Mouse (Mus musculus) ES-E14 (cell line): ENCODE measurements around the gene Rnf185. TPM values are rescaled to one million over a fixed set of nuclear protein-coding genes. Genes with fewer than 3 reads are reported as not detected.

ENCODE experiments used
- DNase-seq: peaks from one replicate; pipeline ENCODE4 v3.0.0-alpha.2; 2013; ENCODE audit warnings: low read depth, low spot score
- H3K27ac ChIP-seq: 2 replicates; pipeline ENCODE4 v1.5.1; 2012; ENCODE audit warnings: low read depth, mild to moderate bottlenecking, low read length, moderate library complexity, mixed read lengths; ENCODE audit not compliant: poor library complexity, insufficient read depth, severe bottlenecking
- H3K36me3 ChIP-seq: 2 replicates; pipeline ENCODE4 v1.6.1; 2012; ENCODE audit warnings: mild to moderate bottlenecking, low read length, moderate library complexity, mixed read lengths; ENCODE audit not compliant: control insufficient read depth, poor library complexity, insufficient read depth, severe bottlenecking
- H3K4me1 ChIP-seq, 2 experiments: fragments of 150-350 bp in 1 of 2; sonication (generic) in 1 of 2; 2 replicates each; pipeline ENCODE4 v1.6.1; 2012; ENCODE audit warnings: low read length in 2 of 2, mild to moderate bottlenecking in 1 of 2, mixed read lengths in 1 of 2; ENCODE audit not compliant: control insufficient read depth in 2 of 2, insufficient read depth in 2 of 2, poor library complexity in 1 of 2
- H3K4me3 ChIP-seq, 2 experiments: fragments of 150-350 bp in 1 of 2; sonication (generic) in 1 of 2; 2 replicates each; pipeline ENCODE4 v1.5.1; 2012; ENCODE audit warnings: low read length in 2 of 2, low read depth in 1 of 2, mild to moderate bottlenecking in 1 of 2, mixed read lengths in 1 of 2; ENCODE audit not compliant: insufficient read depth in 1 of 2, poor library complexity in 1 of 2, severe bottlenecking in 1 of 2
- H3K9ac ChIP-seq: 2 replicates; pipeline ENCODE4 v1.6.1; 2012; ENCODE audit warnings: low read depth, mild to moderate bottlenecking, low read length, mixed read lengths; ENCODE audit not compliant: poor library complexity, insufficient read depth, severe bottlenecking
- H3K9me3 ChIP-seq: fragments of 150-350 bp; sonication (generic); 2 replicates; pipeline ENCODE4 v1.6.1; 2012; ENCODE audit warnings: low read depth, mild to moderate bottlenecking, low read length; ENCODE audit not compliant: control insufficient read depth, insufficient read depth
- CHD2 ChIP-seq: IDR thresholded peaks from 2 replicates; pipeline ENCODE4 v1.6.1; 2014; ENCODE audit warnings: mild to moderate bottlenecking, low read depth, low read length, inconsistent platforms
- HCFC1 ChIP-seq: IDR thresholded peaks from 2 replicates; pipeline ENCODE4 v1.6.1; 2012; ENCODE audit warnings: low read length, inconsistent platforms, borderline replicate concordance; ENCODE audit not compliant: insufficient read depth
- MAFK ChIP-seq: IDR thresholded peaks from 2 replicates; pipeline ENCODE4 v1.6.1; 2014; ENCODE audit warnings: mild to moderate bottlenecking, low read depth, low read length, inconsistent platforms; ENCODE audit not compliant: insufficient read depth
- ZC3H11A ChIP-seq: IDR thresholded peaks from 2 replicates; pipeline ENCODE4 v1.6.1; 2012; ENCODE audit warnings: low read depth, mild to moderate bottlenecking, inconsistent platforms, low read length, borderline replicate concordance
- ZNF384 ChIP-seq: IDR thresholded peaks from 2 replicates; pipeline ENCODE4 v1.6.1; 2012; ENCODE audit warnings: low read depth, low read length, inconsistent platforms
- in situ Hi-C, 2 experiments: fragments of 600-800 bp; cut with MboI; formaldehyde crosslinking; loops; one replicate each; pipeline ENCODE4 v1.15.1; 2025; ENCODE audit warnings: low sequenced_read_pairs in 2 of 2, inconsistent platforms in 1 of 2; ENCODE audit not compliant: unreplicated experiment in 2 of 2
- total RNA-seq: library from RNA; depleted of rRNA; stranded (reverse); fragments of 300-350 nt; gene quantifications from 2 replicates; pipeline ENCODE4 v1.2.3, GENCODE M21; 2012

Rnf185 gene
- total RNA-seq, 1 experiment, result 15.5 TPM

DNA sequence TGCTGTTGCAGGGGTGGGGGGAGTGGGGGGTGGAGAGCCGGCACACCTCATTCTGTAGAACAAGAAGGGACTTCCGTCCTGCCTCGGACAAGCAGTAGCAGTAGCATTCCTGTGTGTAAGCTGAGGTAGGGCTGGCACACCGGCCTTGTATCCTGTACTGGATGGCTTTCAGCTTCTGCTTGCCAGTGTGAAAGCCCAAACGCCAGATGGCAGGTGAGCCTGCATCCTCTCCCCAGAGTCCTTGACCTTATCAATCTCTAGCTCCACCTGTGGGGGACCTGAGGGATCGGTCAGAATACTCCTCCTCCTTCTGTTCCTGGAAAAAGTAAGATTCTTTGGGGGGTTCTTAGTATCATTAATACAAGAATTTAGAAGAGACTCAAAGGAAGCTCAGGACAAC lies 1.3 kb upstream of the Rnf185 start:
- peak overlapping the region in 1 of 2 experiments; percentile 26; a peak in 1 of 4 replicates for H3K4me3 ChIP-seq
- no peak for TF ChIP-seq ZNF384
- no peak for DNase-seq
- no peaks in the 10 kb centered on the region for H3K9me3 ChIP-seq
- in situ Hi-C loops, result no loop called here
- no peaks in the 10 kb centered on the region for H3K36me3 ChIP-seq
- H3K9ac ChIP-seq, result no peak overlapping the region
- peaks cover 0 to 5% of the 10 kb centered on the region in 2 experiments; a peak in 2 of 4 replicates for H3K4me1 ChIP-seq
- H3K27ac ChIP-seq, result no peak overlapping the region

DNA sequence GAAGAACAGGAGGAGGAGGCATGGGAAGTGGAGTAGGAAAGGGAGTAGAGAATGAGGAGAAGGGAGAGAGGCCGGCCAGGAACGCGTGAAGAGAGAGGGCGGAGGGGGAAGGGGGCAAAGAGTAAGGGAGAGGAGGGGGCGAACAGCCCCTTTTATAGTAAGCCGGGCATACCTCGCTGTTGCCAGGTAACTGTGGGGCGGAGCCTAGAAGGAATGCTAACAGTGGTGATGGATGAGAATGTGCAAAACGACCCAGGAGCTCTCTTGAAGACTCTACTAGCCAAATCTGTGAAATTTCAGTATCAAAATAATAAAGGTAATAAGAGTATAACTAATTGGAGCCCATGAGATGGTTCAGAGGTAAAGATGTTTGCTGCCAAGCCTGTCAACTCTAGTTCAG lies 606 bp upstream of the Rnf185 start:
- peaks cover 0 to 5% of the 10 kb centered on the region in 2 experiments; a peak in 2 of 4 replicates for H3K4me1 ChIP-seq
- peak overlapping the region; percentile 80; the same call in 1 of the 2 replicates for H3K9ac ChIP-seq
- no peaks in the 10 kb centered on the region for H3K36me3 ChIP-seq
- TF ChIP-seq CHD2, result no peak
- no peak for TF ChIP-seq ZNF384
- TF ChIP-seq MAFK, result no peak
- no peak for TF ChIP-seq ZC3H11A
- in situ Hi-C loops, result no loop called here
- peak overlapping the region; percentile 45; the same call in 1 of the 2 replicates for H3K27ac ChIP-seq
- peak; percentile 58 for DNase-seq
- H3K9me3 ChIP-seq, result no peaks in the 10 kb centered on the region
- H3K4me3 ChIP-seq, result peak overlapping the region; percentile 74 to 81

DNA sequence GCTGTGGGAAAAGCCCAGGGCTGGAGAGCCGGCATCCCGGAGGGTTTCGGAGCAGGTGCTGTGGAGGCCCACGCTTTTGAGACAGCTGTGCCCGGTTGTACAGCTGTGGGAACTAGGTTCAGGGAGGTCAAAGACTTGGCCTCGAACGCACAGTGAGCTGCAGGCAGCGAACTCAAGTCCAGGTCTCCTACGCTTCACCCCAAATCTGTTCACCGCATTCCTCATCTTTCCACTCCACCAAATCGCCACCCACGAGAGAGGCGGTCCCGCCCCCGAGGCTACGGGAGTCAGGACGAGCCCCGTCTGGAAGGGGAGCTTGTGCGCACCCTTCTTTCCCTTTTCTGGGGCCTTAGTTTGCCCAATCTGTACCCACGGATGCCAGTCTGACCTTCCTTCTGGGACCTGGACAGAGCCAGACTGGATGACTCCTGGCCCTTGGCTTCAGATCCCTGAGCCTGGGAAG lies 431 bp downstream of the Rnf185 start:
- DNase-seq, result no peak
- TF ChIP-seq ZC3H11A (no peak), MAFK (no peak), ZNF384 (no peak), HCFC1 (no peak)
- peaks cover 0 to 4% of the 10 kb centered on the region in 2 experiments; a peak in 2 of 4 replicates for H3K4me1 ChIP-seq

DNA sequence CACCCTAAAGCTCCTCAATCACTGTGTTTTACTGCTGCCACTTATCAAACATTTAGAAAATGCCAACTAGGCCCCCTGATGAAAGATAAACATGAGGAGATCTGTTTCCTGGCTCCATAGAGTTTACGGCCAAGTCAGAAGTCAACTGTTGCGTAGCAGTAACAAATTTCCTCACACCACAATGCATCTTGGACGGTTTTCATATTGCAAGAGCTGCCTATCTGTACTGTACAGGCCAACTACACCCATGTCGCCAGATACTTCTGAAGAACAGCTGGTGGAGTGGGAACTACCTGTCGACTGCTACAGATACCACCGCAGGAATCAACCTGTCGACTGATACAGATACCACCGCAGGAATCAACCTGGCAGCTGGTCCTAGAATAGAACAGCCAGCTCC lies 7.3 kb downstream of the Rnf185 start:
- in situ Hi-C loops, result no loop called here
- no peak for DNase-seq
- Histone ChIP-seq H3K4me1 (no peaks in the 10 kb centered on the region), H3K9ac (no peak overlapping the region), H3K27ac (no peak overlapping the region), H3K36me3 (no peaks in the 10 kb centered on the region), H3K9me3 (no peaks in the 10 kb centered on the region), H3K4me3 (no peak overlapping the region)
- TF ChIP-seq CHD2 (no peak), ZNF384 (no peak)

More for the DNA sequence above, 431 bp downstream of the Rnf185 start:
- Histone ChIP-seq H3K9ac (peak overlapping the region; percentile 74), H3K36me3 (no peaks in the 10 kb centered on the region), H3K27ac (peak overlapping the region; percentile 50), H3K4me3 (peak overlapping the region; percentile 74 to 81), H3K9me3 (no peaks in the 10 kb centered on the region)
- in situ Hi-C loops, result no loop called here

DNA sequence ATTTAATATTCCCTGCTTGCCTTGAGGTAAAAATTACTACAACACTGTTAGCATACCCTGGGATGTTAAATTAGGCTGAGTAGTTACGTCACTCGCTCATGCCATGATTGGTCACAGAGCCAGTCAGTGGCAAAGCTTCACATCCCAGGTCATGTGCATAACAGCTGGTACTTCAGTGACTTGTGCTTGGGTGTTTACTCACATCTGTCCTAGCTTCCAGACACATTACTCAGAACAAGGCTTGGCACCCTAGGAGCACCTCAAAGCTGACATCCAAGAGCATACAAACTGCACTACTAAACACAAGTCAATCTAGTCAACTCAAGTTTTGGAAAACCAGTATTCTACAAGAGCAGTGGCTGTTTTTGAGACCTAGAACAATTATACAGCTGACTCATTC lies 9.1 kb downstream of the Rnf185 start:
- Histone ChIP-seq H3K27ac (no peak overlapping the region), H3K36me3 (no peaks in the 10 kb centered on the region), H3K4me3 (no peak overlapping the region), H3K9me3 (no peaks in the 10 kb centered on the region), H3K9ac (no peak overlapping the region), H3K4me1 (no peaks in the 10 kb centered on the region)
- in situ Hi-C loops, result no loop called here
- TF ChIP-seq ZNF384 (no peak), ZC3H11A (no peak), CHD2 (no peak), MAFK (no peak), HCFC1 (no peak)
- DNase-seq, result no peak
